Mouse (Mus musculus): ENCODE measurements at regions not wholly inside any gene's neighbourhood (a gene's known extent, or its start where the extent isn't known, plus 50 kb on each side); places are given as distances from the start of the nearest gene placed in this dataset.

DNA sequence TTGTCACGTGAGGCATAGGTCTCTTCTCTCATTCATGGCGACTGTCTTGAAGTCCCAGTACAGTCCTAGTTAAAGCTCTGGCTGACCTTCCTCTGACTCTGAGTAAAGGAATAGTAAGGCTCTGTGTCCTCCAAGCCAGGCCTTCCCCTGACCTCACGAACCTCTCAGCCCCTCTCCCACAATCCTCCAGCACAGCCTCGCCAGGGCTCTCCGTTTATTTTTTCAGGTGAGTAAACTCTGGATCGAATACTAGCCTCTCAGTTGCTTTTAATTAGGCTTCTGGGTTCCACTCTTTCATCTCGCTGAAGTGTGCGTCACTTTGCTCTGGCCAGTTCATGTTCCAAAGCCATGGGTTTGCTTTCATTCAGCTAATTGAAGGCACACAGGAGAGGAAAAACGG, 133.8 kb downstream of the Mylk4 start:
- WGBS = 44% methylated on average over 9 of the region's 9 CpGs
- ATAC-seq (no peak), DNase-seq (ENCODE audit: low spot score) (no peak)
- H3K9ac ChIP-seq (replicated peaks; ENCODE audit: low read depth) = no peak overlapping the region
- no peaks in the 10 kb centered on the region for H3K9me3 ChIP-seq (ENCODE audit: low read length)
- no peaks in the 10 kb centered on the region for H3K27me3 ChIP-seq (replicated peaks; ENCODE audit: insufficient read depth, low read length)
- no peaks in the 10 kb centered on the region for H3K4me1 ChIP-seq (ENCODE audit: insufficient read depth, low read depth, low read length)
- H3K36me3 ChIP-seq (ENCODE audit: insufficient read depth, low read length) = no peaks in the 10 kb centered on the region
- TF ChIP-seq CTCF (IDR thresholded peaks at IDR 0.05) = no peak
- TF ChIP-seq EP300 (IDR thresholded peaks at IDR 0.05) = no peak
- H3K4me3 ChIP-seq (ENCODE audit: low read depth, low read length) = no peak overlapping the region
- no peak overlapping the region for H3K4me2 ChIP-seq (replicated peaks; ENCODE audit: low read depth, low read length)
- no peak overlapping the region for H3K27ac ChIP-seq (ENCODE audit: low read length)

DNA sequence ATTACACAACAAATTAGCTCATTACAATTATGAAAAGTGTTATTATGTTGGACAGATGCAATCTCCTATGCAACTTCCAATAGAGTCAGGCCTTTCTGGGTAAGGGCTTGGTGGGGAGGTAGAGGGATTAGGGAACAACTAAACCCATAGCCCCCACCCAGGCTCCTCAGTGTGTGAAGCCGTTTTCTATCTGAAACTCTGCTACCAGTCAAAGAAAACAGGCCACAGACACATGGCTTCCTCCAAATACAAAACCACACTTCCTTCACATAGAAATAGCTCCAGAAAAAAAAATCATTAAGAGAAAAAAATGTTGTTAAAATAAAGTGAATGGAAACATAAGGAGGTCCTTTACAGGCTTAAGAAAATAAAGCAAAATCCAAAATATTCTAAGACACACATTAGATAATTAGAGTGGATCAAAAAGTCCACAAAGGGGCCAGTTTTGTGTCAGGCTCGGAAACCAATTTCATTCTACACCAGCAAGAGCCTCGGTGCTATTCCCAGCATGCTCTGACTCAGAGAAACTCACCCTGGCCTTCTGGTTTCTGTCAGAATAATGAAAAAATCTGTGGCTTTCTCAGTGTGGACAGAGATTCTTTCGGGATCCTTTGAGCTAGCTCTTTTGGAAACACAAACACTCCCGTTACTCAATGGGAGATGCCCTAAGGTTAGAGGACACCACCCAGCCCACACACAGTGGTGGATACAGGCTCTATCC, 140.6 kb downstream of the Mylk4 start:
- 49% methylated on average over 5 of the region's 5 CpGs for WGBS
- Histone ChIP-seq H3K36me3 (ENCODE audit: insufficient read depth, low read length) (no peaks in the 10 kb centered on the region), H3K27ac (ENCODE audit: low read length) (no peak overlapping the region), H3K9ac (replicated peaks; ENCODE audit: low read depth) (no peak overlapping the region), H3K9me3 (ENCODE audit: low read length) (no peaks in the 10 kb centered on the region), H3K27me3 (replicated peaks; ENCODE audit: insufficient read depth, low read length) (no peaks in the 10 kb centered on the region), H3K4me1 (ENCODE audit: insufficient read depth, low read depth, low read length) (no peaks in the 10 kb centered on the region), H3K4me3 (ENCODE audit: low read depth, low read length) (no peak overlapping the region), H3K4me2 (replicated peaks; ENCODE audit: low read depth, low read length) (no peak overlapping the region)
- TF ChIP-seq EP300 (IDR thresholded peaks at IDR 0.05) (no peak), CTCF (IDR thresholded peaks at IDR 0.05) (no peak)
- DNase-seq (ENCODE audit: low spot score) = no peak
- ATAC-seq = no peak

DNA sequence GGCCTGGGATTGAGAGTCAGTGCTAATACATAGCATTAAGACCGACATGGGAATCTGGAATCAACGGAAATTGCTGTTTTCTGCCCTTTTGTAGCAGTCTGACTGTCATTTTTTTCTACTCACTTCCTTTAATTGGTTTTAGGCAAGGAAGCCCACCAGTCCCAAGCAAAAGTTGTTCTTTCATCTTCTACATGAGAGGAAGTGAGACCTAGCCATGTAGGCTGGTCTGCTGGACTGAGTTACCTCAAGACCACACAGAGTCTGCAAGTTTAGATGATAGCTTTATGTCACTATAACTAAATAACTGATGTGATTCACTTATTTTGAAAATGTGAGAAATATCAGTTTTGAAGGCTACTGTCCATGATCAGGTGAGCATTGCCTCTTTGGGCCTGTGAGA, 142.8 kb downstream of the Mylk4 start:
- WGBS = 83% methylated on average over 2 of the region's 2 CpGs
- Histone ChIP-seq H3K4me2 (replicated peaks; ENCODE audit: low read depth, low read length) (no peak overlapping the region), H3K27ac (ENCODE audit: low read length) (no peak overlapping the region), H3K4me3 (ENCODE audit: low read depth, low read length) (no peak overlapping the region), H3K9me3 (ENCODE audit: low read length) (no peaks in the 10 kb centered on the region), H3K4me1 (ENCODE audit: insufficient read depth, low read depth, low read length) (no peaks in the 10 kb centered on the region), H3K9ac (replicated peaks; ENCODE audit: low read depth) (no peak overlapping the region), H3K36me3 (ENCODE audit: insufficient read depth, low read length) (no peaks in the 10 kb centered on the region), H3K27me3 (replicated peaks; ENCODE audit: insufficient read depth, low read length) (no peaks in the 10 kb centered on the region)
- DNase-seq (ENCODE audit: low spot score) (no peak), ATAC-seq (no peak)
- TF ChIP-seq EP300 (IDR thresholded peaks at IDR 0.05) = no peak
- no peak for TF ChIP-seq CTCF (IDR thresholded peaks at IDR 0.05)

DNA sequence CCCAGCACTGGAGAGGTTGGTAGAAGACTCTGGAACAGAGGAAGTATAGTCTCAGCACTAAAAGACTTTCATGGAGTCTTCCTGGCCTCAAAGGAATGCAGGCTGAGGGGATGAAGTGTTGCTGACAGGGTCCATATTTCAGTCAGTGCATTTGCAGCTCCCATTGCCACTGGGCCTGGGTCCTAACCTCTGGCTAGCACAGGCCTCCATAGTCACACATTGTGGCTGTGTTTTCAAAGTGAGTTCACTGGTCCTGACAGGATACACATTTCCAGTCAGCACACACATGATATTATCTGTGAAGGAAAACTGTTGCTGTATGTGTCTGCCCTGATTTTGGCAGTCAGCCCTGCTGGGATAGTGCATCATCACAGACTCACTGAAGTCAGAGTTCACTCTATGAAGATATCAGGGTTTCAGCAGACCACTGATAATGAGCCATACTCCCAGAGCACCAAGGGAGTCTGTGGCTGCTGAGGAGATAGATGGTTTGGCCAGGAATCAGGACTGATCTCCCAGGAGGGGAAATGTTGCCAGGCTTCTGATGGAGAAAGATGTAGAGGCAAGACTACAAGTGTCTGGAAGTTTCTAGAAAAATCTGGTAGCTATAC, 153.5 kb downstream of the Mylk4 start:
- H3K36me3 ChIP-seq (ENCODE audit: insufficient read depth, low read length) = no peaks in the 10 kb centered on the region
- no peak overlapping the region for H3K27ac ChIP-seq (ENCODE audit: low read length)
- DNase-seq (ENCODE audit: low spot score) (peak; percentile 75), ATAC-seq (peak; percentile 93)
- H3K9me3 ChIP-seq (ENCODE audit: low read length) = no peaks in the 10 kb centered on the region
- no peaks in the 10 kb centered on the region for H3K4me1 ChIP-seq (ENCODE audit: insufficient read depth, low read depth, low read length)
- H3K4me2 ChIP-seq (replicated peaks; ENCODE audit: low read depth, low read length) = no peak overlapping the region
- no peak for TF ChIP-seq CTCF (IDR thresholded peaks at IDR 0.05)
- peak; percentile 59; the same call in 1 of the 2 replicates for TF ChIP-seq EP300 (IDR thresholded peaks at IDR 0.05)
- no peak overlapping the region for H3K4me3 ChIP-seq (ENCODE audit: low read depth, low read length)
- no peak overlapping the region for H3K9ac ChIP-seq (replicated peaks; ENCODE audit: low read depth)
- H3K27me3 ChIP-seq (replicated peaks; ENCODE audit: insufficient read depth, low read length) = no peaks in the 10 kb centered on the region

DNA sequence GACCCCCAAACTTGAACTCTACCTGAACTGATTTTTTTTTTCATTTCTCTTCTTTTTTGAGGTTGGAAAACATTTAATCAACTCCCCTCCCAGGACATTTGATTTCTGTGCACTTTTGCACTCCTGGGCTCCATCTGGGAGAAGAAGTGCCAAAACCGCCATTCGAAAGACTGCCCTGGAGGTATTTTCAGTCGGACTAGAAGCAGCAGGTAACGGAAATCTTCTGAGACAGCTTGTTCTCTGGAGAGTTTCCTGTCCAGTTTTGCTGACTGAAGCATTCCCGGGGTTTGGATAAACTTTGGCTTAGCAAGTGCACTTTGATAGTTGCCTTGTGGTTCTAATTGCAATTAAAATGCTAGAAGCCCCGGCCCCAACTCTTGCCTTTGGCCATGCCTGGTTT, 169.8 kb downstream of the Mylk4 start:
- WGBS = 44% methylated on average over 6 of the region's 6 CpGs
- Histone ChIP-seq H3K27ac (ENCODE audit: low read length) (no peak overlapping the region), H3K27me3 (replicated peaks; ENCODE audit: insufficient read depth, low read length) (no peaks in the 10 kb centered on the region), H3K4me2 (replicated peaks; ENCODE audit: low read depth, low read length) (no peak overlapping the region), H3K4me1 (ENCODE audit: insufficient read depth, low read depth, low read length) (no peaks in the 10 kb centered on the region), H3K9ac (replicated peaks; ENCODE audit: low read depth) (no peak overlapping the region), H3K36me3 (ENCODE audit: insufficient read depth, low read length) (no peaks in the 10 kb centered on the region), H3K4me3 (ENCODE audit: low read depth, low read length) (no peak overlapping the region), H3K9me3 (ENCODE audit: low read length) (no peaks in the 10 kb centered on the region)
- no peak for TF ChIP-seq EP300 (IDR thresholded peaks at IDR 0.05)
- no peak for TF ChIP-seq CTCF (IDR thresholded peaks at IDR 0.05)
- ATAC-seq = no peak
- DNase-seq (ENCODE audit: low spot score) = no peak

DNA sequence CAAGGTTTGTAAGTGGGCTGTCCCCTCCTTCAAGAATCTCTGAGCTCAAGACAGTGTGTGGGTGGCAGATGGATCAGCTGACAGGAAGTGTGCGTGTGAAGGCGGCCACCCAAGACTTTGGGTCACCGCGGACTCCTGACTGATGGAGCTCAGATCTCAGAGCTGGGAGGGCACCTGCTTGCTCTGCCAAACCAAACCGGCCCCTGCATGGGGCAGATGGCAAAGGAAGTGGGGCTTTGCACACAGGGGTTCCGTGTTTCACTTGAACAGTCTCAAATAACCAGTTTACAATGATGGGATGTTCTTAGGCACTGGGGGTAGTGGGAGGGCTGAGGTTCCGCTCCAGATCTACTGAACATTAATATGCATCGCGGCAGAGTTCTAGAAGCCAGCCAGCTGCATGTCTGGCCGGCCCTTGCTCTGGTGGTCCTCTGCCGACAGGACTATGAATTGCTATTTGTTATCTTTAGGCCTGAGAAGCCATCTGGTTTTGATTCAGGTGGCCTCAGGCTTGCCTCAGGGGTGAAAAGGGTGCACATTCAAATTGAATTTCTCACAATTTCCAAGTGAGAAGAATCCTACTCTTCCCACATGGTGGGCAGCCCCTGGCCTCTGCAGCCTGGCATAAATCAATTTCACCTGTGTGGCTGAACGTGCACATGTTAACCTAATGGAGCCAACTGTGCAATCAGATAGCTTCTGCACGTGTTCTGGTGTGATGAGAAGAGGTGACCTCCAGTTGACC, 172.0 kb downstream of the Mylk4 start:
- H3K27ac ChIP-seq (ENCODE audit: low read length) = peak overlapping the region; percentile 52; the same call in 1 of the 2 replicates
- TF ChIP-seq EP300 (IDR thresholded peaks at IDR 0.05) = no peak
- H3K9ac ChIP-seq (replicated peaks; ENCODE audit: low read depth) = no peak overlapping the region
- H3K36me3 ChIP-seq (ENCODE audit: insufficient read depth, low read length) = no peaks in the 10 kb centered on the region
- ATAC-seq (peak; percentile 42; the same call in 1 of the 2 replicates), DNase-seq (ENCODE audit: low spot score) (peak; percentile 11)
- H3K4me1 ChIP-seq (ENCODE audit: insufficient read depth, low read depth, low read length) = no peaks in the 10 kb centered on the region
- no peak overlapping the region for H3K4me2 ChIP-seq (replicated peaks; ENCODE audit: low read depth, low read length)
- H3K4me3 ChIP-seq (ENCODE audit: low read depth, low read length) = no peak overlapping the region
- H3K9me3 ChIP-seq (ENCODE audit: low read length) = no peaks in the 10 kb centered on the region
- 43% methylated on average over 13 of the region's 13 CpGs for WGBS
- no peaks in the 10 kb centered on the region for H3K27me3 ChIP-seq (replicated peaks; ENCODE audit: insufficient read depth, low read length)
